Mouse (Mus musculus) megakaryocyte, embryonic 14.5 days (primary cell): ENCODE data around the gene Emilin2.

ENCODE experiments used
- FLI1 ChIP-seq: IDR thresholded peaks from 2 replicates; pipeline ENCODE4 v1.6.1; 2012; ENCODE audit warnings: low read length, inconsistent platforms, mixed read lengths
- GATA1 ChIP-seq: IDR thresholded peaks from 3 replicates; pipeline ENCODE4 v1.6.1; 2012; ENCODE audit warnings: mixed read lengths, low read length, inconsistent platforms, borderline replicate concordance

DNA sequence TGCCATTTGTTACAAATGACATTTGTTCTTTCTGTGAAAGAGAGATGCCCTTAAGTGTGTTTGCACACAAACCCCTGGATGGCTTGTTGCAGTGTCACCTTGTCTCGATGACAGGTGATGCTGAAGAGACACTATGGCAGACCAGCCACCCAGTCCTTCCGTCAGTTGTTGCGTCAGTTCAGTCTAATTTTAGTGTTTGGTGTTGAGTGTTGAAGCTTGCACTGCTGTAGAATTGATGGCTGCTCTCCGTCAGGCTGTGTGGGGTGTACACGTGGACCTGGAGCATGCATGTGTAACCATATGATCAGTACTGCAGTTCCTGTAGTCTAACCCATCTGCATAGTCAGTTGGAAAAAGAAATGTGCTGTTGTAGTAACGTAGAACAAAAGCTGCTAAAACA, 62.8 kb downstream of the Emilin2 start:
- no peak for TF ChIP-seq GATA1
- TF ChIP-seq FLI1: no peak
